Mouse (Mus musculus) small intestine, adult 2 months (tissue): ENCODE data around the gene Lrch4.

ENCODE experiments used
- CTCF ChIP-seq: fragments of 200-500 bp; IDR thresholded peaks from 2 replicates; pipeline ENCODE4 v1.5.1; 2012; ENCODE audit warnings: low read depth, mild to moderate bottlenecking, control low read depth, inconsistent platforms, low read length, moderate library complexity, mixed read lengths; ENCODE audit not compliant: insufficient replicate concordance, insufficient read length; ENCODE audit errors: extremely low read depth
- POLR2A ChIP-seq: fragments of 200-500 bp; IDR thresholded peaks from 2 replicates; pipeline ENCODE4 v1.6.1; 2012; ENCODE audit warnings: low read depth, mild to moderate bottlenecking, control low read depth, inconsistent platforms, low read length, moderate library complexity

GRCm38 (mm10) chr5:137600619-137601364 lies 28.1 kb upstream of the Lrch4 start, which contains the start of gene Mospd3:
- TF ChIP-seq POLR2A (peak; percentile 84), CTCF (no peak)
